Mouse (Mus musculus) cerebellum, postnatal 25 days (tissue): ENCODE results near the gene 9330161L09Rik.
"Not testable (repeated sequence)": the region's sequence is repeated elsewhere in the genome, so short reads cannot be mapped to it uniquely, and the experiment has no call there.

Experiments used
- DNase-seq, 2 experiments: peaks; one replicate each; pipeline ENCODE4 v3.0.0; 2021; ENCODE audit warnings: mixed read lengths in 2 of 2

The 9330161L09Rik gene

DNA sequence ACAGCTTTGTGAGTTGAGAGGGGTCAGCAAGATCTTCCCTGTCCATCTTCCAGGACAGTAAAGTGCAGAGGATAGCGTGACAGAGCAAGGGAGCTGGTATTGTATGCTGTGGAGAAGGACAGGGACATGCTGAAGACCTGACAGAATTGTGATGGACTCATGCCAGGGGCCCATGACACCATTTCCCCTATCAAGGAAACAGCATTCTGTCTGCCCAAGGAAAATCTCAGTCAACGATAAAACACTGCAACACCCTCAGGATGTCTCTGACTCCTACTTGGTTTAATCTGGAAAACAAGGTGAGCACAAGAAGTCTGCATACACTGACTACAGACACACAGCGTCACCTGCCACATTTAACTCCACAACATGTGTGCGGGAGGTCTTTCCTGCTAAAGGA, at the start of gene 9330161L09Rik:
TSS of gene 9330161L09Rik (minus strand) at position 101 of the 400 bp plus-strand sequence.
- DNase-seq = no peak

DNA sequence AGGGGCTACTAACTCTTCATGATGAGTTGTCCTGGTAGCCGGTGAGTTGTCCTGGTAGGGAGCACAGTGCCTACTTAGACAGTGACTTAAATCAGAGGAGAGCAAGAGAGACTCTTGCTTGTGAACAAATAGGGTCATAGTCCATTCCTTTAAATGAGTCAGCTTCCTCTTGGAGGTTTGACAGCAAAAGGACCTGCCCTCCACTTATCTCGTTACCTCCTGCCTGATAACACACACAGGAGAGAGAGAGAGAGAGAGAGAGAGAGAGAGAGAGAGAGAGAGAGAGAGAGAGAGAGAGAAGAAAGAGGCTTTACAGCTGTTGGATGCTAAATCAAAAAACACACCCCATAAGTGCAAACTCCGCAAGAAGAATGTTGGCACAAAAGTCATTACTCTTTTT, 49.5 kb upstream of the 9330161L09Rik start, which contains the start of gene Ifi27l2b:
TSS of gene Ifi27l2b (minus strand) at position 84 of the 400 bp plus-strand sequence.
- no peak for DNase-seq

DNA sequence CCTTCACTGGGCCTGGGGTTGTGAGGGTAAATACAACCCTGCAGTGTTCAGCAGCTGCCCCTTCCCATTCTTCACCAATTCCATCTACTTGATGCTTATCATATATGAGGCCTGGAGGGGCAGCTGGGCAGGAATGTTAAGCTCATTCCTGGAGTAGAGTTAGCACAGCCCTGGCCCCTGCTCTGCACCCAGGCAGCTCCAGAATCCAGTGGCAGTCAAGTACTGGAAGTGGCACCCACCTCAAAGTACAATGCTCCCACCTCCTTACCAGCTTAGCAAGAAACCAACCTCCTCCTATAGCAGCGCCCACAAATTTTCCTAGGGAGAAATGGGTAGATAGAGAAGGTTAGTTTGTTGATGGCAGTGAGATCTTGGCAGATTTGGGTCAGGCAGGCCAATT, 49.1 kb upstream of the 9330161L09Rik start:
- not testable (repeated sequence) for DNase-seq

DNA sequence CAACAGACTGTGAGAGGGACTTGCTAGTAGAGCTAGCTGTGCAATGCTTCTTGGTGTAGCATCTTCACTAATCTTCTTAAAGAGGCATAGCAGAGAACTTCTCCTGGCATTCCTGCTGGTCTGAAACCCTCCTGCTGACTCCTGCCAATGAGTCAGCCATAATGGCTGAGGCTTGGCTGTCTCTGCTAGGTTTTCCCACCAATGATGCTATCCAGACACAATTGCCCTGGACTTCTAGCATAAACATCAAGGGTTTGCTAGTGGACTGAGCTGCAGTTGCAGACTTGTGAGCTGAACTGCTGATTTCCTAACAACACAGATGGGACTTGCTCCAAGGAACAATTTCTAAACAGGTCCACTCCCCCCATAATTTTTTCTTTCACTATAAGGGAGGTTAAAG, 45.7 kb upstream of the 9330161L09Rik start:
- DNase-seq = no peak

DNA sequence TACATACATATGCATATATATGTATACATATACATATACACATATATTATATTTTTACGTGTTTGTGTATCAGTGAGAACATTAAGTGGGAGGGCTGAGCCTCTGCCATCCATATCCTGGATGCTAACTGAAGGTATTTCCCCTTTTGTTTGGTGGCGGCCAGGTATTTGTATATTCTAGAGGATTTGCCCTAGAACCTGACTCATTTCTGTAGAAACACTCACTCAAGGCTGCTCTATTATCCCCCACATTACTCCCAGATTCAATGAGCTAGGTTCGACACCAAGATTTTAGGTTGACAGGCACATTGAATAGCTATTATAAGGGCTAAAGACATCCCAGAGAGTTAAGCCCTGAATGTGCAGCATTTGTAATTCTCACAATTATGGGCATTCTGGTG, 37.4 kb upstream of the 9330161L09Rik start:
- no peak for DNase-seq

DNA sequence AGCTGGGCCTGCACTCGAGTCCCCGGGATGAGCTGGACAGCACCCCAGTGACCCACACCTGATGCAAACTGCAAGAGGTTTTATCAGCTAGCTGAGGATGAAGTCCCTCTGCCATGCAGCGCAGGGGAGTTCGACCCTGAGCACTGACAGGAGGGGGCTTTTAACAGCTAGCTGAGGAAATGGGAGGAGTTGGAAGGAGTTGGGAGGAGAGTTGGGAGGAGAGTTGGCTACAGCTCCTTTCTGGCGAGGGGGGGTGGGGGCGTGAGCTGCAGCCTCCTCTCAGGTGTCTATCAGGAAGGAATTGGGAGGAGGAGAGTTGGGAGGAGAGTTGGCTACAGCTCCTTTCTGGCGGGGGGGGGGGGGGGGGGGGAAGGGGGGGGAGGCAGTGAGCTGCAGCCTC, 36.6 kb upstream of the 9330161L09Rik start:
- DNase-seq = not testable (repeated sequence)

DNA sequence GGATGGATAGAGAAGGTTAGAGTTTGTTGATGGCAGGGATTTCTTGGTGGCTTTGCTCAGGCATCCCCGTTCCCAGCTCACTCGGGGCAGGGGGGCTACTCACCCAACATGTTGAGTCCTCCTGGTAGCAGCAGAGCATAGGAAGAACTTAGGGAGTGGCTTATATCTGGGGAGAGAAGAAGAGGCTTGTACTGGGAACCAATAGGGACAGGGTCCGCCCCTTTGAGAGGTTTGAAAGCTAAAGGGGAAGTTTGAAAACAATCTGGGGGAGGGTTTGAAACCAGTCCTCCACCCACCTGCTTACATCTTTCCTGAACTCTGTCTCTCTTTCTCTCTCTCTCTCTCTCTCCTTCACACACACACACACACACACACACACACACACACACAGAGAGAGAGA, 35.9 kb upstream of the 9330161L09Rik start, which contains the start of gene Ifi27l2a:
TSS of gene Ifi27l2a (minus strand) at position 157 of the 400 bp plus-strand sequence.
- DNase-seq = no peak

DNA sequence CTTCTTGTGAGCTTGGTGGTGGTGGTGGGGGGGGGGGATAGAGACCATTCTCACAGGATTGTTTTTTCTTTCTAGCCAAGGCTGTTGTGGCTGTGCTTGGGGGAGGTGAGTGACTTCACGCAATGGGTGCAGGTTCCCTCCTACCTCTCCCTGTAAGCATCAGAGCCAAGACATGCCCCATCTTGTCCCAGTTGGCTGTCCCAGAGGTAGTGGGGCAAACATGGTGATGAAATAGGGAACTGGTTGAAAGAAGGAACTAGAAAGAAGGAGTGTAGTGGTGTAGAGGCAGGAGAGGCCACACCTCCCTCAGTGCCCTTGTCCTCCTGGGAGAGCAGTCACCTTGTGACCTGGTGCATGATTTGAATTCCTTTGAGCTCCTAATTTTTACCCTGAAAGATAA, 30.0 kb upstream of the 9330161L09Rik start:
- no peak for DNase-seq

DNA sequence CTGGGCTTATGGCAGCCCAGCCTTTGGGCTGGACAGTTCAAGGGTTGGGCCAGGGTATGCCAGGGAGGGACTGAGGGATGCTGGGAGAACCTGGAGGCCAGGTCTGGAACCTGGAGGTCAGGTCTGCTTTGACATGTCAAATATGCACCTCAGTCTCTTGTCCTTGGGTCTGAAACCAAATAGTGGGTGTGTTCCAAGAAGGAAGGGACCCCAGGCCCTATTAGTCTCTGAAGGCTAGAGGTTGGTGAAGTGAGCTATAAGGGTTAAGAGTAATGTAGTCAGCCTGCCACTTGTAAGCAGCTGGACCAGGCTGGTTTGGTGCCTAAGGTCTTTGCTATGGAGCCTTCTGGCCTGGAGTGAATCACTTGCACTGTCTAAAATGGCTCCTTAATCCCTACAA, 27.2 kb upstream of the 9330161L09Rik start:
- DNase-seq = no peak

DNA sequence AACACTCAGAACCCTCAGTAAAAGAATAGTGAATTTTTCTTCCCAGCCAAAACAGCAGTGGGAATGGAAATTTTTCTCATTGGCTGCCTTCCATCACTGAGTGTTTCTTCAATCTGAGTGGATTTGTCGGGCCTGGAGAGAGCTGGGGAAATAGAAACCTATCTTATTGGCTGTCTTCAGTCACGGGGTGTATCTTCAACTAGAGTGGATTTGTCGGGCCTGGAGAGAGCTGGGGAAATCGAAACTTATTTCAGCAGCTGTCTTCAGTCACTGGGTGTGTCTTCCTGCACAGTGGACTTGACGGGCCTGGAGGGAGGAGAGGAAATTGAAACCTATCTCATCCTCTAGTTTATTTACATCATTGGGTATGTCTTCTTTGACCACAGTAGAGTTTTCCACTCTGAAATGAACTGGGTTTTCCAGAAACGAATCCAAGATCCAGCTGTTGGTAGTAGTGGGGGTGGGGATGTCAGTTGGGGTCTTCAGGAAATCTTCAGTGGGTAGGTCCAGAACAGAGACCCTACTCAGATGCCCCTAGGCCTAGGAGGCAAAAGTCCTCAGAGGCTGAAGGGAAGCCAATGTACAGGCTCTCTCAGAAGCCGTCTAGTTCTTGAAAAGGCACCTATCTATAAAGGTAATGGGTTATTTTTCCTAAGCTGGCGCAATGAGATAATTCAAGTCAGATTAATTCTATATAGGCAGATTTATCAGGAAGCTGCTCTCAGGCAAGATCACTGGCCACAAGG, 26.5 kb upstream of the 9330161L09Rik start, which contains the start of gene Ifi27:
TSS of gene Ifi27 (plus strand) at position 226 of the 746 bp plus-strand sequence.
- DNase-seq = no peak

DNA sequence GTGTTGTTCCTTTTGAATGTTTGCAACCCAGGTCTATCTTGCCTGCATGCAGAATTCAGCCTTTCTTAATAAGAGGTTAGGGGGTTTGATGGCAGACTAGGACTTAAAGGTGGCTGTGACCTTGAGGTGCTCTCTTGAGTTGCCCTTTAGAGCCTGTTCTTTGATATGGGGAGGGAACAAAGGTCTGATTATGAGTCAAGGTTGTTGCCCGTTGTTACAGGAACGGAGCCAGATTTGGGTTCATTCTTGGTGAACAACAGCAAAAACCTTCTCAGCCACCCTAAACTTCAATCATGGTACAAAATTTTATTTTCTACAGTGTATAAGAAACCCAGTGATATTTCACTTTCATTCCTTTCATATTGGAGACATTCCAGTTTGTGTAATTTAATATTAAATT, 25.8 kb upstream of the 9330161L09Rik start:
- no peak for DNase-seq

DNA sequence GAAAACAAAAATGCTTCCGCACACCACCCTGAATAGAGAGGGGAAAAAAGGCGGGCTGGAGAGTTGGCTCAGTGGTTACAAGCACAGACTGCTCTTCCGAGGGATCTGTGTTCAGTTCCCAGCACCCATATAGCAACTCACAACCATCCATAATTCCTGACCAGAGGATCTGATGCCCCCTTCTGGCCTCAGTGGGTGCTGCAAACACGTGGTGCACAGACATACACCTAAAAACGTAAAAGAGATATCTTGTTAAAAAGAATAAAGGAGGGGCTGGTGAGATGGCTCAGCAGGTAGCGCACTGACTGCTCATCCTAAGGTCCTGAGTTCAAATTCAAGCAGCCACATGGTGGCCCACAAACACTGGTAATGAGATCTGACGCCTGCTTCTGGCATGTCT, 19.1 kb upstream of the 9330161L09Rik start:
- no peak for DNase-seq

DNA sequence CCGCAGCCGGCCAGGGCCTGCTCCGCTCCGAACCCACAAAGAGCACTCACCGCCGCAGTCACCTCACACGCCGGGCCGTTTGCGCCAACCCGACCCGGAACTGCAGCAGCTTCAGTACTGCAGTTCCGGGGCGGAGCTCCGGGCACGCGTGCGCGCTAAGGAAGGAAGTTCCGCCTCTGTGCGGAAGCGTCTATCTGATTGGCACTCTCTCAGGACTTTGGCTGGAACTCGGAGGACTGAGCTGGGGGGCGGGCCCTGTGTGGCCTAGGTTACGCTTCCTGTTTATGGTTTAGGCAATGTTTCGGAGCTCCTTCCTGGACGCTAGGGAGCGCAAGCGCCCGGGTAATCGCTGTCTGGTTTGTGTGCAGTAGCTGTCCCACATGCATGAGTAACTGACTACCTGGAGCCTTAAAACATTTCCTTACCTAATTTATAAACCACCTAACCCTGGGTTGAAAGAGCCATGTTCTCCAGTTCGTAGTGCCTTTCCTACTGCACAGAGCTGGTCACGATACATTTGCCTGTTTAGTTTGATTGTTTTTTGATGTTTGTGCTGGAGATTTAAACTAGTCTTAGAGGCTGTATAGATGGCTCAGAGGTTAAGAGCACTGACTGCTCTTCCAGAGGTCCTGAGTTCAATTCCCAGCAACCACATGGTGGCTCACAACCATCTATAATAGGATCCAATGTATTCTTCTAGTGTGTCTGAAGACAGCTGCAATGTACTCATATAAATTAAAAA, 18.3 kb upstream of the 9330161L09Rik start, which contains the start of gene Ddx24:
TSS of gene Ddx24 (minus strand) at position 102 of the 742 bp plus-strand sequence.
- peak; percentile 98 for DNase-seq

DNA sequence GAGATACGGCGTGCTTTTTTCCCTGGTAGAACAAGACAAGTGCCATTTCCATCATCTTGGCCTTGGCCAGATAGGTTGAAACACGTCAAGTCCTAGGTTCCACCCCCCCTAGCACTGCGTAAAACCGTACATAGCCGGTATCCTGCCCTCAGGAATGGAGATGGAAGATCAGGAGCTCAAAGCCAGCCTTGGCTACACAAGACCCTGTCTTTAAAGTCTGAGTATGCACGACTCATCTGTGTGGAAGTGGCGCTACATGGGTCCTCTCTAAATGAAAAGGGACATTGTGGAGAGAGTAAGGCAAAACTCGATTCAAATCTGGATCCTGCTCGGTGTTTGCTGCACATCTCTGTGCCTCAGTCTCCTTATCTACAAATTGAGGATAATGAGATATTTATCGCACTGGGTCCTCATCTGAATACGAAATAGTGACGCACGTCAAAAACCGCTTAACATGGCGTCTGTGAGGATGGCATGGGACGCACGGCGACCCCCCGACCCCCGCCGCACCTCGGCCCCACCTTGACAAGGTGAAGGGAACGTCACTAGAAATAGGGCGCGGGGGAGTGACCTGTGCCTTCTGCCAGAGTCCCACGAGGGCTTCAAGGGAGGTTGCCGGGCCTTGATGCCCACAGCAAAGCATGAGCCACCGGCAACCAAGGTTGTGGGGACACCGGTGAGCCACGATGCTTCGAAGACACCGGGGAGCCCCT, 17.6 kb upstream of the 9330161L09Rik start:
- no peak for DNase-seq

DNA sequence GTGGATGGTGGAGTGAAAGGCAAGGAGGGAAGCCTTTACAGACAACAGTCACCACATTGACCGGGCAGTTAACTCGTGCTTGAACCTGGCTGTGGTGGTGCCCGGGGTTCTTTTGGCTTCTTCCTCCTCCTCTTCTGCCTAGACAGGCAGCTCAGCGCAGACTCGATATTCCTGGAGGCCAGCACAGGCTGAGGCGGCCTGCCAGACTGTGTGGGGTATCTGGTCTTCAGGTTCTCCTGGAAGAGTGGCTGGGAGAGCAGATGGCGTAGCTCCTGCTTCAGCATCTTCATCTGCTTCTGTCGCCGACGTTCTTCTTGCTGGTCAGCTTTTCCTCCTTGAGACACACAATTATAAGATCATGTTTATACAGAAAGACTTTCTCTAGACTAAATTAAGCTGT, 524 bp upstream of the 9330161L09Rik start:
- DNase-seq = peak; percentile 52 to 73

DNA sequence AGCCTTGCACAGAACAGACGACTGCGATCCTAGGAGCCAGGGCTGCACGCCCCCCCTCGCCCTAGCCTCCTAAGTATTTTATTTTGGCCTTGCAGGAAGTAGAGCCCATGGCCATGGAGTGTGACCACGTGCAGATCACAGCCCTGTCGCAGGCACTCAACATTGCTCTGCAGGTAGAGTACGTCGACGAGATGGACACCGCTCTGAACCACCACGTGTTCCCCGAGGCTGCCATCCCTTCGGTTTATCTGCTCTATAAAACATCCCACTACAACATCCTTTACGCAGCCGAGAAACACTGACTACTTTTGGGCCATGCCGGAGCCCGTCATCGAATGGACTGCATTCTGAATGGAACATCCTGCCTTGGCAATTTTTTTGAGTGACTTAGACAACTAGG, 3.5 kb downstream of the 9330161L09Rik start:
- no peak for DNase-seq

DNA sequence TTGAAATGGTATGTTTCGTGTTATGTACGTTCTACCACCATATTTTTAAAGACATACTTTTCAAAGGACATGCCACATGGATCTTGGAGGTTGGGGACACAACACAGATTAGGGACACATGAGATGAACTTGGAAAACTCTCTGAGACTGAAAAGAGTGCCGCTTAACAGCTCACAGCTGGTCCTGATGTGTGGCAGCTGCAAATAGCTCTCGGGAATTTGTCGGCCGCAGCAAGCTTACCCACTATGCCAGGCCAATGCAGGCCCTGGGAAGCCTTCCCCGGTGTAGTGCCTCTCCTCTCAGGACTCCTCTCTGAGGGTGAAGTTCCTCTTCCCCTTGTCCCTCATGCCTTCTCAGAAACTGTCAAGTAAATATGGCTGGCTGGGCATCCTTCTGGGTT, 10.9 kb downstream of the 9330161L09Rik start:
- DNase-seq = no peak

DNA sequence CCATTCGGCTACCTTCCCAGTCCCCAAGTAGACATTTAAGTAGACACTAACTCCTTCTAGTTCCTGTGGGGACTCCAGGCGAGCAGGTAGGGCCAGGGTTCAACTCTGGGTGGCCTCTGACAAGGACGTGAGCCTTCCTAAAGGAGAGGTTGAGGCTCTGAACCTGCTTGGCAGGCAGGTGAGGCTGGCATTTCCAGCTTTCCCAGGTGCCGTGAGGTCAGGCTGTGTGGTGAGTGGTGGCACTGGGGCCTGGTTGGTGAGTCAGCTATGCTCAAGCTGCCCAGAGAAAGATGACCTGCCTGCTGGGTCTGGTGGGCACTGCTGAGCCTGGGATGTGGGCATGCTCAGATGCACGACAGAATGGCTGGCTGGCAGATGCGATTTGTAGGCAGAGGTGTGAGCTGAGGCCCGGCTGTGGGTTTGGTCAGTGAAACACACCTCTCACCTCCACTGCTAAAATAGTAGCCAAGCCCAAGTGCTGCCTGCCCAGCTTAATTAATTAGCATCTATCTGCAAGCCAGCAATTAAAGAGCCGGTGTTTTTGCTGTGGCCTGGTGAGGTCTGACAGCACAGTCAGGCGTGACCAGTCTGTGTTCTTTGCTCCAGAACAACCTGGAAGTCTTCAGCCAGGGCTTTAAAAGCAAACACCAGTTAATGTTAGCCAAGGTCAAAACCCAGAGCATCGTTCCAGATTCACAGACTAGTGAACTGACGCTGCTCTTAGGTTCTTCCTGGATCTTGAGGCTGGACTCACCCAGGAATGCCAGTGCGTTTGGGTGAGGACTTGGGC, 11.9 kb downstream of the 9330161L09Rik start:
- no peak for DNase-seq

DNA sequence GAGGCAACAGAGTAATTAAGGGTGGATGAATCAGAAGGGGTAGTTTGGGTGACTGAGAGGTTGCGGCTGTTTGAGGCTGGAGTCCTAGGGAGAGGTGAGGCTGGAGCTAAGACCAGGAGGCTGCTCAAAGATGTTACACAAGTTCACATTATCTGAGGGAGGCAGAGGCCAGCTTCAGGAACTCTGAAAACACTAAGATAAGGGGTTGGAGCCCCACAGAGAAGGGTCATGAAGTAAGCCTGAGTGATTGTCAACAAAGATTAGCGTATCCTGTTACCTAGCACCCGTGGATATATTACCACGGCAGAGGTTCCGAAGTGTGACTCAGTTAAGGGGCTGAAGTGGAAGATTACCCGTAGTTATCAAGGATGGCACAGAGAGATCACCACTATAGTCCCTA, 14.1 kb downstream of the 9330161L09Rik start:
- no peak for DNase-seq

DNA sequence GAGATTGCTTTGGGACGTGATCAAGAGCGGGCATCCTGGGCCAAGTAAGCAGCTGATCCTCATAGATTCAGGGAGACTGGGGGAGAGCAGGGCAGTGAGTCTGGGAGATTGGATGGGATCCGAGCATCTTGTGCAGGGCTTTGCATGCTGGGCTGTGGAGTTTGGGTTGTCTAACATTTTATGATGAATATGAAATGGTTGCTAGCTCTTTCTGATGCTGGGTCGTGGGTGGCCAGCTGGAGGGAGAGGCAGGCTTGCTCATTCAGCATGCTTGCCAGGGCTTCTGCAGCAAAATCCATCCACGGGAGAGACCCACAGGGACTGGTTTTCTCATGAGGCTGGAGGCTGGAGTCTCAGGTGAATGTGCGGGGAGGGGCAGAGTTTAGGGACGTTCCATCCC, 16.5 kb downstream of the 9330161L09Rik start:
- DNase-seq = no peak

DNA sequence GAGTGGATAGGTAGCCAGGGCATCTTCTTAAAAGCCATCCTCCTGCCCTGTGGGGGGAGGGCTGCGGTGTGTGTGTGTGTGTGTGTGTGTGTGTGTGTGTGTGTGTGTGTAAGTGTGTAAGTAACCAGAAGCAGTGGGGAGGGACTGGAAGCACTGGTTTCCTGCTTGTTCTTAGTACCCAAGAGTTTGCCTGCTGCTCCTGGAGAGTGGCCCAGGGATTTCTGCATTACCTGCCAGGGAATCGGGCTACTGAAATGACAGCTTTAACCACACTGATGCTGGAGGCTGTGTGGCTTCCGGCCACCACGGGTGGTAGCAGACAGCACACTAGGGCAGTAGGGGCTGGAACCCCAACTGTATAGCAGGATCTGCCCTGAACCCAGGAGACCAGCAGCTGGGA, 17.6 kb downstream of the 9330161L09Rik start:
- peak in 1 of 2 experiments; percentile 40 for DNase-seq

DNA sequence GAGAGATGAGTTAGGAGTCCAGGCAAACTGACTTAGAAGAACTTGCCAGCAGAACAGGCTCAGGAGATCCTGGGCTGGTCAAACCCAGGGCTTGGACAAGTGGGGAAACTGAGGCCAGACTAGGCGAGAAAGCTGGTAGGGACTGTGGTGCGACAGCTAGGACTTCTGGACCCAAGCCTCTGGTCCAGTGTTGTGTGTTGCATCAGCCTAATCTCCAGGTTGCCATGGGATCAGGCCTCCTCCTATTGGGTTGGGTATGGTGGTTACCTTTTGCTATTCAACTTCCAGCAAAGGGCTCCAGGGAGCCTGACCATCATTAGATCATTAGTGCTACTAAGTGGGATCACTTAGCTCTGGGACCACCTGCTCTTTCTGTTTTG, 18.3 kb downstream of the 9330161L09Rik start:
- no peak for DNase-seq
